Mouse (Mus musculus) T-helper 17 cell (primary cell): ENCODE measurements at regions not wholly inside any gene's neighbourhood (a gene's known extent, or its start where the extent isn't known, plus 50 kb on each side); places are given as distances from the start of the nearest gene placed in this dataset.

ENCODE experiments used
- in situ Hi-C, 2 experiments: fragments of 300-600 bp; cut with MboI, MseI; formaldehyde crosslinking; loops; 1 replicate in 1 of 2; 2 replicates in 1 of 2; pipeline ENCODE4 v1.15.1; 2025; ENCODE audit warnings: high pct_unique_total_duplicates in 2 of 2

DNA sequence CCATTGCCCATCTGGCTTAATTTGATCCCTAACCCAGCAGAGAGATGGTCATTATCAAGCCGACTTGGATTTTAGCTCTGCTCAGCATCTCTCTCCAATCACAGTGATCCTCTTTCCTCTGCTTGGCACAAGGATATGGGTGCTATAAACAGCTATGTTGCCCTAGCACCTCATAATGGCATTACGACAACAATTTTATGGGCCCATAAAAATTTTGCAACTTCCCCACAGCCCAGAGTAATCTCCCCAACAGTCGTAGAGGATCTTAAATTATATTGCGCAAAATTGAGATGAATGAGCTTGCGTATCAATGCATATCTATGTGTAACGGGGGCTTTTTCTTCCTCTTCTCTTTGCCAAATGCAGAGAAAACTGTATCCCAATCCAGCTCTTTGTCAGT, 329.4 kb downstream of the Hlx start:
- in situ Hi-C loops, result no loop called here

DNA sequence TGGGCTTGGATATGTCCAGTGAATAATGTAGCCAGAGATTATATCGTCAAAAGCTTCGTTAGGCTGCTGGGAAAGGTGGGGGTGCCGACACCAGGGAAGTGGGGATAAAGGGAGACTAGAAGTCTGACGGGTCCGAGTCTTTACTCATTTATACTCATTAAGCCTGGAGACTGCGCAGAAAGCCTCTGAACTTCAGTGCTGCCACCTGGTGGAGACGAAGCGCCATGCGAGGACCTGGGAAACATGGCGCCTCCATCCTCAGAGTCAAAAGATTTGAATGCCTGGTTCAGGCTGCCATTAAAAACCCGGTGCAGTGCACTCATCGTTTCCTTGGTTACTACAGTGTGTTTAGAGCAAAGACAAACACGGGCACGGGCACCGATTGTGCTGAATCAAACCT, 337.2 kb downstream of the Hlx start:
- in situ Hi-C loops, result no loop called here

DNA sequence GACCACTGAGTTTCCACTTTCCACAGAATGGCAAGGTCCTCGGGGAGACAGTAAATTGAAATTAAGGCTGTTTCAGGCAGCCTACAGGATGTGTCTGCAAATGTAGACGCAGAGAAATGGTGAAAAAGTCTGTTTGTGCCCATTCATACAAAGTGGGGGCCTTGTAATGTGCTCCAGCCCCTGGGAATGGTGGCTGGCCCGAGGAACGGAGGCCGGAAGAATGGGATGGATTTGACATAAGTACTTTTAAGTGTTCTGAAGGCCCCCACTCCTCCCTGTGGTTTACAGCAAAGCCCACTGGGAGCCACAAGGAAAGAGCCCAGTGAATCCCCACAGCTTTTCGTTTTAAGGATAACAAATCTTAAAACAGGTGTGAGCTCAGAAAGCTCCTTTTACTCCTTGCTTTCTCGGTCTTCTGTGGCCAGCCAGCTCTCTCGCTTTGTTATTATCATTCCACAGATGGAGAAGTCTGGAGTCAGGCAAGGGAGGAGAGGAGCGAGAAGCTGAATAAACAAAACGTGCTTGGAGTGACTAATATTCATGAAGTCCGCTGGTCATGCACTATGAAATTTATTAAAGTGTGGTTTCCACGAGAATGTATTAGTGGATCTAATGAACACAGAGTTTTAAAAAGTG, 337.7 kb downstream of the Hlx start:
- in situ Hi-C loops, result loop anchor here (5.0 kb wide), 1 partner anchor 132 kb away; no protein-coding TSS in a partner anchor

DNA sequence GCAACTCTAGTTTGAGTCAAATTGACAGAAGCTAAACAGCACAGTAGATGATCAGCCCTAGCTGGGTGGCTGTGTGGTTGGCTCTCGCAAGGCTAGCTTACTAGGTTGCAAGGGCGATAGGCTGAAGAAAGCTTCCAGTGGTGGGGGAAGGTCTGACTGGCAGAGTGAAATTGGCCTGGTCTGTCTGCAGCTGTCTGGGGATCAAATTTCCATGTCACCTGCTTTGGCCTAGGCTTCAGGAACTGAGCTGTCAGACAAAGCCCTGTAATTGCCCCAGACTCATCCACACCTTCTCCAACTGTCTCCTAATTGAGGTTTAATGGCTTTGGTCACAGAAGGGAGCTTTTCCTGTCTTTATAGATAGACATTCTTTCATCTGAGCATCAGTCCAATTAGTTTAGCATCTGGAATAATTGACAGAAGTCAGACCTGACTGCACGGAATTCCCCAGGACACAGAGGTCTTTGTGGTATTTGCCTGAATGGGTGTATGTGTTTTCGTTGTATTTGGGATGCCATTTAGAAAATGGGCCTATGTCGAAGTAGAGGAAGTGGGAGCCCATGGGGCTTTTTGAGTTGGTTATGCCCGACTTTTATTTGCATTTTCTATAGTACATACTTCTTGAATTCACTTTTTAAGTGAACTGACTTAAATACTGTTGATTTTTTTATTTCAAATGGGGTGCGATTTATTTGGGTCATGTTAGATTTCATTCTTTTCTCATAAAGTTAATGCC, 348.2 kb downstream of the Hlx start:
- in situ Hi-C loops, result no loop called here

DNA sequence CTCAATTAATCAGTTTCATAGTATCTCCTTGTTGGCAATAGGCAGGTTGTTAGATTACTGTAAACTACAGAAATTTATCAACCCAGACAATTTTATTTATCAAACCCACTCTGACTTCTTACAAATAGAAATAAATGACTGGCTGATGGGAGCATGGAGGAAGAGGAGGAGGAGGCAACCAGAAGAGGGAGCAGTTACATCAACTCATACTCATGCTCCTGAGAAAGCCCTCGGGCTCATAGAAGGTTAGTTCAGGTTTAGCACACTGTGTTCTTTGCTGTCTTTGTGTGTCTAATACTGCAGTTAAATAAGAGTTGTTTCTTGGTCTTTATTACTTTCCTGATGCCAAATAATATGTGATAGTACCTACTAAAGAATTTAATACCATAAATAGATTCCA, 344.6 kb upstream of the 1700056E22Rik start:
- in situ Hi-C loops, result no loop called here

- in situ Hi-C loops, result no loop called here
Observed at GRCm38 (mm10) chr1:184365026-184365425, 330.9 kb upstream of the 1700056E22Rik start.

DNA sequence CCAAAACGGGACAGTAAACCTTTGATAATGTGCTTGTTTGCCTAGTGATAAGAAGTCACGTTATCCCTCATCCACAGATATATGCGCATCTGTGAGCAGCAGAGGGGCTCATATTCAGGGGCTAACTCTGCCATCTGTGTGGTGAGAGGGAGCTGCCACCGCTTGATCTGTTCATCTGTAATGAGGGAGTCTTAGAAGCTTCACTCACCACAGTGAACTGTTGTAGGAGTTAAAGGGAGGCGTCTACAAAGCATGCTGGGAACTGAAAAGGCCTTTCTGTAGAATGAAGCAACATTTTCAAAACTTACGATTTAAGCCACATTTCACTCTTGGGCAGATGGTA, 324.1 kb upstream of the 1700056E22Rik start:
- in situ Hi-C loops, result no loop called here

GRCm38 (mm10) chr1:184357474-184358225, 323.5 kb upstream of the 1700056E22Rik start:
- in situ Hi-C loops, result no loop called here

DNA sequence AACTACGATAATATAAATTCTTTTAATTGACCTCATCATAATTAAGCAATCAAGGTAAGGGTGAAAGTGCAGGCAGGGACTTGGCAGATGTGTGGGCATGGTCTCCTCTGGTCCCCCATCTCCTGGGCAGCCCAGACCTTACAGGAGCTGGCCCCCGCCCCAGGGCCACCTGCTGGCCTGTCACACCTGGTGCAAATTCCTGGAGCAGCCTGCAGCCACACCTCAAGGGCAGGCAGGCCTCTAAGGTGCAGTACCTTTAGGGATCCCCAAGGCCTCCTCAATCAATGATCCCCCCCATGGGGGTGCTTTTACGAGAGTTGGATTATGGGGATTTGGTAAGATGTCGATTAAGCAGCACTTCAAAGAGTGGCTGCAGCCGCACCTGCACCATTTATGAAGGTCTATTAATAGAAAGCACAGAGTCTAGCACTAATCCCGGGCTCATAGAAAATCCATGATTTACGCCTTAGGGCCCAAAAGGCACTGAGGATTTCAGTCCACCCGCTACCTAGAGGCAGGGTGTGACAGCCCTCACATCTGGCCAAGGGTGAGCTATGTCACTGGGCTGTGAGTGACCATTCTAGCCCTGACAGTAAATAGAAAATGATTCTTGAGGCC, 319.8 kb upstream of the 1700056E22Rik start:
- in situ Hi-C loops, result no loop called here

DNA sequence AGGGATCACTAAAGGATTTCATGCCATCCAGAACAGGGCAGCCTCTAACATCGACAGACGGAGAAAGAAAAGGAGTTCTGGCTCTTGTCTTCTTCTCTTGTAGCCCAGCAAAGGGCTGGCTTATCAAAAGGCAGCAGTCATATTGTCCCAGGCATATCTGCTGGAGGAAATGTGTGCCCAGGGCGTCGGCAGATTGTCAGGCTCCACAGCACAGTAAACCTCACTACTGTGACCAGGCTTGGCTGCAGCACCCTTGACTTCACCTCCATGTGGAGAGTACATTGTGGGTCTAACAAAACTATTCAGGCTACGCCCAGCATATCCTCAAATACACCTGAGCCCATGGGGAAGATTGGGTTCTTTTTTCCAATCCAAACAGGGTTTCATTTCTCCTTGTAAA, 317.7 kb upstream of the 1700056E22Rik start:
- in situ Hi-C loops, result no loop called here

- in situ Hi-C loops, result no loop called here
Observed at GRCm38 (mm10) chr1:184344829-184345228, 310.7 kb upstream of the 1700056E22Rik start.

DNA sequence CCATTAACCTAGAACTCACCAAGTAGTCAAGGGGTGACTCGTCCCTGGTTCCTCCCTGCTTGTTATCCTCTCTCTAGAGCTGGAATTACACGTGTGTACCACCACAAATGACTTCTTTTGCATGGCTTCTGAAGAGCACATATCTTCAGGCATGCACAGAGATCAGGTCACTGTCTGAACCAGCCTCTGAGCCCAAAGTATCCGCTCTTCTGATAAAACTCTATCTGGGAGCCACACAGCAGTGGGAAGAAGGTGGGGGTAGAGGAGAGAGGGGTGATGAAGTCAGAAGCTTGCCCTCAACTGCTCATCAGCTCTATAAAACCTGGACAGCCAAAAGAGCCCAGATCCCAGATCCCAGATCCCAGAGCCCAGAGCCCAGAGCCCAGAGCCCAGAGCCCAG, 301.9 kb upstream of the 1700056E22Rik start:
- in situ Hi-C loops, result no loop called here

GRCm38 (mm10) chr1:184335281-184335680, 301.2 kb upstream of the 1700056E22Rik start:
- in situ Hi-C loops, result no loop called here

DNA sequence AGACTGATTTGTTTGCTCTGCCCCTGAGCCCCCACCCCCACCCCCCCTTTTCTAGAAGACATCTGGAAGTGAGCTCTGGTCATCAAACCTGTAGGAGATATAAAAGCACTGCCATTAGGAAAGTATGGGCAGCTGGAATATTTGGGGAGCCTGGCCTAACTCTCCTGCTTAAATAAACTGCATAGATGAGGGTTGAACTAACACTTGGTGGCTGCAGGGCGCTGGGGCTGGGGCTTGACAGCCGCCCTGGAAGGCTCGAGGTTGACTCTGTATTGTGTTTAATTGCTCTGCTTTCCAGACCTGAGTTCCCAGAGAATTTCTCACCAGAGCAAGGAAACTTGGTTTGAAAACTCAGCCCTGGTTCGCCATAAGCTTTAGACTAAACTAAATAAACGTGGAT, 300.7 kb upstream of the 1700056E22Rik start:
- in situ Hi-C loops, result no loop called here

DNA sequence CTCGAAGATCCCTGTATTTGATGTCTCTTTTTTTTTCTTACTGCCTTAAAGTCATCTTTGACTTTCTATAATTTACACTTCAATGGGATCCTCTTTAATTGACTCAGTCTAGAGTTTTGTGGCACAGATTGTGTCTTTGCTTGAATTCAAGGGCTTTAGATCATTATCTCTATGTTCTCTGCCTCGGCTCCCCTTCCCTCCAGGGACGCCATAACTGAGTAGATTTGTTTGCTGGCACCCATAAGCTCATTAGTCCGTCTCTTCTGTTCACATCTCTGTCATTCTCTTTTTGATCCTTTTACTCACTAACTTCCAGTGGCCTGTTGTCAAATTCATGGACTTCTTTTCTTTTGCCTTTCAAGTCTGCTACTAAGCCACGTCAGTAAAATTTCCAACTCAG, 299.0 kb upstream of the 1700056E22Rik start:
- in situ Hi-C loops, result no loop called here

- in situ Hi-C loops, result no loop called here
Observed at GRCm38 (mm10) chr1:184330516-184331350, 296.6 kb upstream of the 1700056E22Rik start.

- in situ Hi-C loops, result no loop called here
Observed at GRCm38 (mm10) chr1:184326191-184326590, 292.1 kb upstream of the 1700056E22Rik start.

DNA sequence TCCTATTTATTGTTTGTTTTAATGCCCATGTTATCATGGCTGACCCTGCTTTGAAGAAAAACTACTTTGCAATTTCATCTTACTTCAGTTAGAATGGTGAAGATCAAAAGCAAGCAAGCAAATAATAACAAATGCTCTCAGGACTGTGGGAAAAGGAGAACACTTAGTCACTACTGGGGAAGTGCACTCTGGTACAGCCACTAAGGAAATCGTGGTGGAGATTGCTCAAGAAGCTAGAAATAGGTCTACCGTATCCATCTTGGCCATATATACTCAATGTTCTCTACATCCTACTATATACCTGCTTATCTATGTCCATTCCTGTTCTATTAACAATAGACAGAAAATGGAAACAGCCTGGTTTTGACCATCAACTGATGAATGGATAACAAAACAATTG, 290.1 kb upstream of the 1700056E22Rik start:
- in situ Hi-C loops, result no loop called here

GRCm38 (mm10) chr1:184320521-184321177, 286.5 kb upstream of the 1700056E22Rik start:
- in situ Hi-C loops, result no loop called here

DNA sequence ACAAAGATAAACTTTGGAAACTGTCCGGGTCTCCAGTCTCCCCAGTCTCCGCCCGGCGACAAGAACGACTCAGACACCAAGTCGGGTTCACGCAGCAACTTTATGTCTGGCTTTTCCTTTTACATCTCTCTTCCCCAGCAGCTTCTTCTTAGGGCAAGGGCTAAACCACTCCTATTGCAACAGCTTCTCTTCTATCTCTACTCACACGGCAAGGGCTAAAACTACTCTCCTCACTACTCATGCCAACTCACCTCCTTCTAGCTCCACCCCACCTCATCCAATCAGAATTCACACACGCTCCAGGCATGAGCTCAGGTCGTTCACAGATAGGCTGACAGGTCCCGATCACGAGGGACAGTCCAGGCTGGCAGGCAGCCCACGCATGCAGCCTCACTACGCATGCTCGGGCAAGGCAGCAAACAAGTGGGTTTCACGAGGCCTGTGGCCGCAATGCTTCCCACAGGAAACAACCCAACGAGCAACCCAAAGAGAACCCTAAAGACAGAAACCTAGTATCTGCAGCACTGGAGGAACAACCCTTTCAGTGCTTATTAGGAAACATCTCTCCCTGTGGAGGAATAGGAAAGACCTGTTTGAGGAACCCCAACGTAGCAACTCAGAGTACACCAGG, 276.2 kb upstream of the 1700056E22Rik start:
- in situ Hi-C loops, result no loop called here
